Mouse (Mus musculus) gastrocnemius, postnatal 25 days (tissue): ENCODE results near the gene Tas2r126. TPM values are rescaled to one million over a fixed set of nuclear protein-coding genes. Genes with fewer than 3 reads are reported as not detected.
"Not testable (repeated sequence)": the region's sequence is repeated elsewhere in the genome, so short reads cannot be mapped to it uniquely, and the experiment has no call there.

Source experiments
- DNase-seq: peaks from one replicate; pipeline ENCODE4 v3.0.0; 2022
- long read RNA-seq, 2 experiments: library from polyadenylated mRNA; stranded (forward); transcript quantifications; one replicate each; pipeline ENCODE4 v2.0.0; 2021
- total RNA-seq, 2 experiments: library from RNA; stranded (reverse); gene quantifications; 1 replicate in 1 of 2; 2 replicates in 1 of 2; pipeline ENCODE4 v1.2.3; 2021

The Tas2r126 gene
- not detected for total RNA-seq
- long read RNA-seq, experiment 1, result 0 reads
- long read RNA-seq, experiment 2, result 0 reads

GRCm38 (mm10) chr6:42434446-42434845, at the start of gene Tas2r126:
Gene Tas2r126, plus strand, starts transcription at chr6:42434535.
- DNase-seq, result no peak

GRCm38 (mm10) chr6:42385635-42386034, 48.7 kb upstream of the Tas2r126 start:
- DNase-seq, result no peak

GRCm38 (mm10) chr6:42391796-42392330, 42.5 kb upstream of the Tas2r126 start:
- no peak for DNase-seq

GRCm38 (mm10) chr6:42395960-42396809, 38.1 kb upstream of the Tas2r126 start:
- DNase-seq, result peak; percentile 85

- DNase-seq, result no peak
Observed at GRCm38 (mm10) chr6:42397041-42397657, 37.2 kb upstream of the Tas2r126 start.

- no peak for DNase-seq
Observed at GRCm38 (mm10) chr6:42398285-42398684, 36.0 kb upstream of the Tas2r126 start.

GRCm38 (mm10) chr6:42398998-42399397, 35.3 kb upstream of the Tas2r126 start:
- DNase-seq, result no peak

GRCm38 (mm10) chr6:42399938-42400337, 34.4 kb upstream of the Tas2r126 start, which contains the start of gene Tas2r143:
Gene Tas2r143, plus strand, starts transcription at chr6:42400238.
- no peak for DNase-seq

GRCm38 (mm10) chr6:42405134-42405533, 29.2 kb upstream of the Tas2r126 start, which contains the start of gene Tas2r135:
Gene Tas2r135, plus strand, starts transcription at chr6:42405434.
- no peak for DNase-seq

GRCm38 (mm10) chr6:42419443-42419842, 14.9 kb upstream of the Tas2r126 start:
- DNase-seq, result no peak

- DNase-seq, result no peak
Observed at GRCm38 (mm10) chr6:42421439-42421838, 12.9 kb upstream of the Tas2r126 start.

- DNase-seq, result no peak
Observed at GRCm38 (mm10) chr6:42424472-42424871, 9.9 kb upstream of the Tas2r126 start.

- no peak for DNase-seq
Observed at GRCm38 (mm10) chr6:42426337-42426736, 8.0 kb upstream of the Tas2r126 start.

GRCm38 (mm10) chr6:42433554-42433953, 781 bp upstream of the Tas2r126 start:
- DNase-seq, result no peak

GRCm38 (mm10) chr6:42435490-42435889, 1.2 kb downstream of the Tas2r126 start:
- DNase-seq, result no peak

- no peak for DNase-seq
Observed at GRCm38 (mm10) chr6:42441395-42441794, 7.1 kb downstream of the Tas2r126 start.

- no peak for DNase-seq
Observed at GRCm38 (mm10) chr6:42444491-42444890, 10.2 kb downstream of the Tas2r126 start.

GRCm38 (mm10) chr6:42447381-42447780, 13.0 kb downstream of the Tas2r126 start:
- DNase-seq, result no peak

GRCm38 (mm10) chr6:42465096-42465495, 30.8 kb downstream of the Tas2r126 start, which contains the start of gene Olfr458:
Gene Olfr458, minus strand, starts transcription at chr6:42465196.
- DNase-seq, result no peak

- DNase-seq, result no peak
Observed at GRCm38 (mm10) chr6:42470542-42470941, 36.2 kb downstream of the Tas2r126 start.

- not testable (repeated sequence) for DNase-seq
Observed at GRCm38 (mm10) chr6:42471298-42471697, 37.0 kb downstream of the Tas2r126 start.

GRCm38 (mm10) chr6:42476235-42476634, 41.9 kb downstream of the Tas2r126 start, which contains the start of gene Olfr457:
Gene Olfr457, minus strand, starts transcription at chr6:42476335.
- no peak for DNase-seq

- DNase-seq, result no peak
Observed at GRCm38 (mm10) chr6:42484633-42485032, 50.3 kb downstream of the Tas2r126 start.
